Mouse (Mus musculus): ENCODE data around the gene Disp2. TPM values are rescaled to one million over a fixed set of nuclear protein-coding genes. Genes with fewer than 3 reads are reported as not detected.

The Disp2 gene
- under 1 TPM in 1 of 2 experiments, not detected in 1; 0.03 TPM for total RNA-seq (2021)

DNA sequence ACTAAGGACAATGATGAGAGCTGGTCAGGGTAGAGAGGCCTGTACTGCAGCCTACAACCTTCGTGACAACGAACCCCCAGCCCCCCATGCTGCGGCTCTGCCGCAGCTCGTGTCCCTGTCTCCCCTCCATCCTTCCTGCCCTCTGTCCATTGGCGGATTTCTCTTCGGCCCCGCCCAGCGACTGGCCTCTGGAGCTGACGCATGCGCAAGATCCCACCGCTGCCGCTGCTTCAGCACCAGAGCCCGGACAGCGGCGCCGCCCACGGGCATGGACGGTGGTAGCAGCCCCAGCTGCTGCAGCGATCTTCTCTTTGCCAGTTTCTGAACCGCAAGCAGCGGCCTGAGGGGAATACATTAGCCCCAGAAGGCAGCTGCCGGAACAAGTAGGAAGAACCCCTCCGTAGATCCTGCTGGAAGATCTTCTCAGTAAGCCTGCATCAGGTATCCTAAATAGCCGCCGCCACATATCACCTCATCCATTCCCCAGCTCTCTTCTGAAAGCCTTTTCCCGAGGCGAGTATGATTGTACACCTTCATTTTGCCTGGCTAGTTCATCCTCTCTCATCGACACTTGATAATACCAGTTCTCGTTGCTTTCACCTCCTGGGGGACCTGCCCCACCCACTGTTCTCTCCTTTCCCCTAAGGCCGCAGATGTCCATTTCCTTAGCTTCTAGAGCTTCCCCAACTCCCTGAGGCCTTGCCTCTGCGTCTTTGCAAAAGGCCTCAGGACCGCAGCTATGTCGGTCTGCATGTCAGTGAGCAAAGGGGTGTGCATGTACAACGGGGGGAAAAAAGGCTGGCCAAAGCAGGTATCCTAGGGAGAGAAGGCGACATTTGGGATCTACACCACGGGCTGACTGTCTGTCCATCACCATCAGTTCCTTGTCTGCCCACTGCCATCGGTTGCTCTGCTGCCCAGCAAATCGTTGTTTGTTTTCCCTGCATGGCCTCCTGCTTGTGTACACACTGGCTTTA, at the start of gene Disp2:
TSS of gene Disp2 (plus strand) at position 216 of the 977 bp plus-strand sequence.
- DNase-seq (ENCODE audit: low spot score), result peak; percentile 84
- intact Hi-C loops (cut with DNase I), result loop anchor here (2.0 kb wide), 1 partner anchor 35 kb away; the partner anchor contains the start of gene Inafm2

DNA sequence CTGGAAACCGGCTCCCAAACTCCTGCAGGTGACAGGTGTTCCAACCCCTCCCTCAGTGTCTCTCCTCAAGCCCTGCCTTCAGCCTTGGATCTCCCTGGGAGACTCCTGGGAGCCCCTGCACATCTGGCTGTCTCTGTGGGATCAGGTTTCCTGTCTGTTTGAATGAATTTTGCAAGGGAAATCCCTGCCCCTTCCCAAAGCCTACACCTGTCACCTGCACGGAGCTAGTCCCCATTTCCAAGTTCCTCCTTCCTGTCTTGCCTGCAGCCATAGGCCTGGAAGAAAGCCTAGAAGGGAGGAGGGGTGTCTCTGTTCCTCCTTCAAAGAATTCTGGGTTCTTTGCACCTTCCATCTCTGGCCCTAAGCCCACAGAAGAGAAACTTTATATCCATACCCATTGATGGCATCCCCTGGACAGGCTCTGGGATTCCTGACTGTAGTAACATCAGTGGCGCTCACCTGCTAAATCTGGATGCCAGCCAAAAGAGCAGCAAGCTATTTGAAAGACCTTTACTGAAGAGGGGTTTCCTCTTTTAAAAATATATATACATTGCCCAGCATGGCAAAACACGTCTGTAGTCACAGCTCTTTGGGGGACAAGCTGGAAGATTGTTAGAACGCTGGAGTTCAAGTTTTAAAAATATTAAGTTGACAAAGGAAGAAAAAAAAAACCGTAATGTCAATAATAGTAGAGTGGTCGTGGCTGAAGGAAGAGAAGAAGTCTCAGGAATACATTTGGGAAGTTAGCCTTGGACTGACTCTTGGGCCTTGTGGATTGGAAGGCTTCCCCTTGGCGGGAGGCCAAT, 49.5 kb upstream of the Disp2 start:
- intact Hi-C loops (cut with DNase I), result loop anchor here (1.0 to 2.0 kb wide), 2 partner anchors 29 to 92 kb away; no protein-coding TSS in a partner anchor
- no peak for DNase-seq (ENCODE audit: low spot score)

DNA sequence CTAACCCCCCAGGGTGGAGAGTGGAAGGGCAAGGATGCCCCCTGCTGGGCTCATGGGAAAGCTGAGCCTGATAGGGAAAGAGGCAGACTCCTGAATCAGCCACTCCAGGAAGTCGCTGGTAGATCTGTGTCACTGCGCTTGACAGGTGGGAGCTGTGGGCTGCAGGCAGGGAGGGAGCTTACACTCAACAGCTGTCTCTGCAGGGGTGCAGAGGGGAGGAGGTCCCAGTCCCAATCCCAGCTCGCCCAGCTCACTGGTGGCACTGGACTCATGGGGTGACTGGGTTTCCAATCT, 49.0 kb upstream of the Disp2 start:
- peak; percentile 43 for DNase-seq (ENCODE audit: low spot score)
- intact Hi-C loops (cut with DNase I), result loop anchor here (1.0 kb wide), 1 partner anchor 92 kb away; no protein-coding TSS in a partner anchor

GRCm38 (mm10) chr2:118731981-118732380, 47.5 kb upstream of the Disp2 start:
- intact Hi-C loops (cut with DNase I), result no loop called here
- no peak for DNase-seq (ENCODE audit: low spot score)

DNA sequence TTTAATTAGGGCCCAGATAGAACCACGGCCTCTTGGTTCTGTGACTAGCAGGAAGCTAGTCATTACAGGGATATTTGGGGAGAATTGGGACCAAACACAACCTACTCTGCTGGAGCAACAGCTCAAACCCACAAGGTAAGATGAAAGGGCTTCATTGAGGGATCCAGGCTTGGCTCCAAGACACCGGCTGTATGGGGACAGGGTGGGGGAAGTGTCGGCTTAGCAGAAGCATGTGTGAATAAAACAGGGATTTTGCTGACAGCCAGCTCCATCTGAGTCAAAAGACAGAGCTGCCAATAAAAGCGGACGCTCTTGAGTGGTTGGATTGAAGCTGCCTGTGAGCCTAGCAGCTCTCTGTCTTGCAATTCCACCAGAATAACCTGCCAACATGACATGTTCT, 46.2 kb upstream of the Disp2 start:
- no peak for DNase-seq (ENCODE audit: low spot score)
- intact Hi-C loops (cut with DNase I), result no loop called here

DNA sequence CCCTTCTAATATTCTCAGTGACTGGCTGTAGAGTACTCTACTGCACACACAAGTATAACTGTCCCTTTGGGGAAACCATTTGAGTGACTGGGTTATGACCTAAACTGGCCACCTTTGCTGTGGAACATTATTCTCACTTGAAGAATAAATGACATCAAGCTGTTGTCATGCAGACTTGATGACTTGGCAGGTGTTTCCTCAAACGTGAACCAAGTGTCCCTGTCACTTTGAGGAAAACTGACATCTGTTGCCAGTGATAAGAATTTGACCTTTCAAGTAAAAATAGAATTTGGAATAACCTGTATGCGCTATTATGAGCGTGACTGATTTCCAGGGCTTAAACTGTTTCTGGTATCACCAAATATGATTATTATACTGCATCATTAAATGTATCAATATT, 39.2 kb upstream of the Disp2 start:
- DNase-seq (ENCODE audit: low spot score), result no peak
- intact Hi-C loops (cut with DNase I), result loop anchor here (5.0 kb wide), 2 partner anchors 38 to 122 kb away; partner anchors contain the start of genes Ankrd63 and Ivd

GRCm38 (mm10) chr2:118741183-118741582, 38.3 kb upstream of the Disp2 start:
- intact Hi-C loops (cut with DNase I), result loop anchor here (5.0 kb wide), 2 partner anchors 39 to 121 kb away; partner anchors contain the start of genes Ankrd63 and Ivd

DNA sequence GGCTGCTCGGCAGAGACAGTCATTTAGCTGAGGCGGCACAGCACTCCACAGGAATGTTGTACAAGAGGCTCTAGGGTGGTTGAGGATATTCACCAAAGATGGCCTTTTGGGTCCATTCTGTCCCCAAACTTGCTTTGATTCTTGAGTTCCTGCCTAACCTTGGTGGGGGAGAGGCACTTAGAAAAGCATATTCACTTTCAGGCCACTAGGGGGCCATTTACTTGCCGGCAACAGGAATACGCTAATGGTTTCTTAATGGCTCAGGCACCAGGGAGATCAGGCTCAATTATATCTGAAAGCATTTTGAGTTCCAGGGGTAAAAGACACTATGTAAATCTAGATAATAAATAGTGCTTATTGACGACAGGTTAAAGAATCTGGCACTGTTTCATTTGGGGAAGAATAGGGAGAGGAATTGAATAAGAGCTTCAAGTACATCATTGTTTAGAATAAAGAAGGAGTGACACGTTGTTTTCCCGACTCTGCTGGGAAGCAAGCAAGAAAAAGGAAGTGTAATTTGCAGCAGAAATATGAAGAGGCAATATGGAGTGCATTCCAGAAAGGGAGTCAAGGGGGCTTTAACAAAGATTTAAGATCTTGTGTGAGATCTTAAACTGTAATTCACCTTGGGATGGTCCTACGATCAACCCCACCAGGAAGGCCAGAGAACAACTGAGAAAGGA, 36.1 kb upstream of the Disp2 start:
- intact Hi-C loops (cut with DNase I), result loop anchor here (1.0 to 5.0 kb wide), 3 partner anchors 41 to 140 kb away; partner anchors contain the start of genes Ankrd63 and Ivd
- no peak for DNase-seq (ENCODE audit: low spot score)

More at GRCm38 (mm10) chr2:118741183-118741582, 38.3 kb upstream of the Disp2 start:
- no peak for DNase-seq (ENCODE audit: low spot score)

- intact Hi-C loops (cut with DNase I), result loop anchor here (1.0 to 5.0 kb wide), 4 partner anchors 17 to 118 kb away; partner anchors contain the start of genes Ankrd63, Disp2 and Ivd
- DNase-seq (ENCODE audit: low spot score), result no peak
Observed at GRCm38 (mm10) chr2:118744621-118745020, 34.9 kb upstream of the Disp2 start.

GRCm38 (mm10) chr2:118745232-118745884, 34.2 kb upstream of the Disp2 start, which contains the start of gene Inafm2:
Gene Inafm2, plus strand, starts transcription at chr2:118745758.
- DNase-seq (ENCODE audit: low spot score), result peak; percentile 91
- intact Hi-C loops (cut with DNase I), result loop anchor here (1.0 to 2.0 kb wide), 2 partner anchors 16 to 33 kb away; partner anchors contain the start of gene Disp2

- intact Hi-C loops (cut with DNase I), result loop anchor here (1.0 to 2.0 kb wide), 2 partner anchors 15 to 33 kb away; partner anchors contain the start of gene Disp2
- no peak for DNase-seq (ENCODE audit: low spot score)
Observed at GRCm38 (mm10) chr2:118745915-118746901, 33.3 kb upstream of the Disp2 start.

DNA sequence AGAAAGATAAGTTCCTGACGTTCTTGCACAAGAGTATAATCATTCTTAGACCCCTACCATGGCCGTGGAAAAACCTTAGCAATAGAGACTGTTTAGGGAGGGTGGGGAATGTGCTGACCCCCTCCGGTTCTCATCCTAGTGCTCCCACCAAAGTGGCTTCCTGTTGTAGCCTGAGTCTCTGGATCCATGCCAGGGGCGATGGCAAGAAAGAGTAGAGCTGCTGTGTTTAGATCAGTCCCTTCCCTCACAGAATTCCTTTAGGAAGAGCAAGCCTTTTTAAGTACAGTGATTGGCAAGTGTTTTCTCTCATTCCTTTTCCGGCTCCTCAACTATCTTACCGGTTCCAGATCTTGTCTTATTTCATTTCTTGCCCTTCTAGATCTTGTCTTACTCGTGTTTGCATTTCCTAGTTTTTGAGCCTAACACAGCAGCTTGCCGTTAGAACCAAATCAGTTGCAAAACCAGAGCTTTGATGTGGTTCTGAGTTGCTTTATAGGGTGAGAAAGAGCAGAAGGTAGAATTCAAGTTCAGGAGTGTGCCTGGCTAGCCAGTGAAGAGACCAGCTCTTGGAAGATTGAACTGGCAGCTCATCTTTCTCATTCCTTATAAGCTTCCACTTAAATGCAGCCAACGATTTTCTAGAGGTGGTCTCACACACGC, 32.1 kb upstream of the Disp2 start:
- DNase-seq (ENCODE audit: low spot score), result no peak
- intact Hi-C loops (cut with DNase I), result no loop called here

DNA sequence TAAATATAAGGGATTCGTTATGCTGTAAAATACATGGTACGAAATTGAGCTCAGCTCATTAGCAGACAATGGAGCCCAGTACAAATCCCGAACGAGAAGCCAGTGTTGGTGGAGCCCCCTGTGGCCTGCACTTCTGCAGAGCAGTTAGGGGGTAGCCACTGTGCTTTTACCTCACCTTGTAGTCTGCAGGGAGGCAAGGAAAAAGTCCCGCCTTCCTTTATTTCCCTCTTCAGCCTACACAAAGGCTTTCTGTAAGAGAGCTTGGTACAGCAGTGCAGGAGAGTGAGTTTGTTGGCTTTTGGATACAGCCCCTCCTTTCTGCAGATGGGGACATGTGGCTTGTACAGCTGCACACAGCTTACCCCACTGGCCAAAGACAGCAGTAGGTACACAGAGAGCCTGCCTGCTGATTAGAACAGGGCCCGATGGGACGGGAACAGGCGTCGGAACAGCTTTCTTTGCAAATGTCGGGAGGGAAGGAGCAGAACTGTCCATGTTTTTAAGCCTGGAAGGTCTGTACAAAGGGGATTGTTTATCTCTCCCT, 30.1 kb upstream of the Disp2 start:
- intact Hi-C loops (cut with DNase I), result no loop called here
- DNase-seq (ENCODE audit: low spot score), result no peak

GRCm38 (mm10) chr2:118750476-118750875, 29.0 kb upstream of the Disp2 start:
- intact Hi-C loops (cut with DNase I), result no loop called here
- no peak for DNase-seq (ENCODE audit: low spot score)

DNA sequence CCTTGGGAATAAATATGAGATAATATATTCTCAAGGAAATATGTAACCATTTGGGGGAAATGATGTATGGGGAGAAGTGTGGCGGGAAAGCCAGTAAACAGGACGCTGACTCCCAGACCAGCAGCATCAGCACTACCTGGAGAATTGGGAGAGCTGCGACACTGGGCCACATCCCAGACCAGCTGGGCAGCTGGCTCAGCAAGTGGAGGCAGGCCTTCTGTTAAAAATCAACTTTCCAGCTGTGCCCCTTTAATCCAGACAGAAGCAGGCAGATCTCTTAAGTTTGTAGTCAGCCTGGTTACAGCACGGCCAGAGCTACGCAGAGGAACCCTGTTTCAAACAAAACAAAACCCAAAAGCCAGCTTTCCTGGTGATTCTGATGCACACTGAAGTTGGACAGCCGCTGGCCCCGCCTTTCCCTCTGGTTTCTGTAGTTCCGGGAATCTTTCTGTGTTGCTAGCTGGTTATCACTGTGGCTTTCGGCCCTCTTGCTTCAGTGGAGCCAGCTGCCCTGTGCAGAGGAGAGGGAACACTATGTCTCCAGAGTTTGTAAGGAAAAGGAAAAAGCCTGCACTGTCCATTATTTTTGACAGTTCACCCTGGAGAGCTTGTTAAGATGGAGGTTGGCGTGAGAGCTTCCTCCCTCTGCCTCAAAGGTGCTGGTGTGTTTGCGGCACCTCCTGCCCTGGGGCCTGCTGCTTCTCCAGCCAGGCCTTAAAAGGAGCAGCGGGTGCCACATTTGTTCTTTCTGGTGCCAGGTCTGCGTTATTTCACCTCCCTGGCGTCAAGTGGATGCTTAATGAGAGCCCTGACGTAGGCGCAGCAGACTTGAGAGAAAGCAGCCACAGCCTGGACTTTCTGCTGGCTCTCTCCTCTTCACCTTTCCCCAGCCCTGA, 27.4 kb upstream of the Disp2 start:
- no peak for DNase-seq (ENCODE audit: low spot score)
- intact Hi-C loops (cut with DNase I), result no loop called here

GRCm38 (mm10) chr2:118752792-118753108, 26.8 kb upstream of the Disp2 start:
- intact Hi-C loops (cut with DNase I), result no loop called here
- DNase-seq (ENCODE audit: low spot score), result no peak
